Mouse (Mus musculus): ENCODE data around the gene Otogl. TPM values are rescaled to one million over a fixed set of nuclear protein-coding genes. Genes with fewer than 3 reads are reported as not detected.

Gene Otogl
- polyA plus RNA-seq (2014; fragmentation: Nextera tagmentation; extraction: Ambion mirVana) = 1.2 TPM in 2 replicates

GRCm38 (mm10) chr10:107912084-107912573 is at the start of gene Otogl:
Gene Otogl (minus strand): TSS chr10:107912134.
- Histone ChIP-seq H3K4me3 (ENCODE audit: low read depth, low read length) (no peak within 1 kb of the TSS), H3K4me2 (ENCODE audit: low read depth, low read length) (no peak within 1 kb of the TSS), H3K9ac (ENCODE audit: low read depth, low read length) (no peak within 1 kb of the TSS), H3K9me3 (ENCODE audit: control insufficient read depth, low read length) (peaks cover 7% of the 10 kb centered on the region; the same call in 1 of the 2 replicates), H3K36me3 (ENCODE audit: control insufficient read depth, insufficient read depth, low read length) (no peaks in the 10 kb centered on the region), H3K27ac (replicated peaks; ENCODE audit: low read depth, low read length) (no peak within 1 kb of the TSS), H3K27me3 (replicated peaks; ENCODE audit: control insufficient read depth, insufficient read depth, low read length) (no peaks in the 10 kb centered on the region), H3K4me1 (ENCODE audit: control insufficient read depth, insufficient read depth, low read length) (no peaks in the 10 kb centered on the region)
- WGBS = 54% methylated on average over 7 of the region's 7 CpGs
- ATAC-seq (ENCODE audit: low read depth) (no peak), DNase-seq (ENCODE audit: low spot score) (no peak)

DNA sequence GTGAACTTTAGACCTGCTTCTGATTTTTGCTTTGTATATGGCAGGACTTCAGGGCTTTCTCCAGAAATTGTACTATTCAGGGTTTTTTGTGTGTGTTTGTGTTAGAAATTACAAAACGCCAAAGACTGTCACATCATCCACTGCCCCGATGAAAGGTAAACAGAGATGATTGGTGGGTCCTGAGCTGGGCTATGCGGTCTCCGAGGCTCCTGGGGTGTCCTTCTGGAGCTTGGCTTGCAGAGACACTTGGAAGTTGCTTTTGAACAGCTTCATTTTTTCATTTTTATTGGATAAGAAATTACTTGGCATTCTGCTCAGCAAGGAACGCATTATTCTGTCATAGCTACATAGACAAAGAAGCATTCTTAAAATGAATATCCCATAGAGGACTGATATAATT is 44.7 kb upstream of the Otogl start:
- ATAC-seq (ENCODE audit: low read depth) (no peak), DNase-seq (ENCODE audit: low spot score) (no peak)
- no peaks in the 10 kb centered on the region for H3K27me3 ChIP-seq (replicated peaks; ENCODE audit: control insufficient read depth, insufficient read depth, low read length)
- H3K36me3 ChIP-seq (ENCODE audit: control insufficient read depth, insufficient read depth, low read length) = no peaks in the 10 kb centered on the region
- no peak overlapping the region for H3K4me2 ChIP-seq (ENCODE audit: low read depth, low read length)
- WGBS = 79% methylated on average over 5 of the region's 5 CpGs
- no peak overlapping the region for H3K9ac ChIP-seq (ENCODE audit: low read depth, low read length)
- no peak overlapping the region for H3K27ac ChIP-seq (replicated peaks; ENCODE audit: low read depth, low read length)
- H3K4me3 ChIP-seq (ENCODE audit: low read depth, low read length) = no peak overlapping the region
- no peaks in the 10 kb centered on the region for H3K4me1 ChIP-seq (ENCODE audit: control insufficient read depth, insufficient read depth, low read length)
- no peaks in the 10 kb centered on the region for H3K9me3 ChIP-seq (ENCODE audit: control insufficient read depth, low read length)

DNA sequence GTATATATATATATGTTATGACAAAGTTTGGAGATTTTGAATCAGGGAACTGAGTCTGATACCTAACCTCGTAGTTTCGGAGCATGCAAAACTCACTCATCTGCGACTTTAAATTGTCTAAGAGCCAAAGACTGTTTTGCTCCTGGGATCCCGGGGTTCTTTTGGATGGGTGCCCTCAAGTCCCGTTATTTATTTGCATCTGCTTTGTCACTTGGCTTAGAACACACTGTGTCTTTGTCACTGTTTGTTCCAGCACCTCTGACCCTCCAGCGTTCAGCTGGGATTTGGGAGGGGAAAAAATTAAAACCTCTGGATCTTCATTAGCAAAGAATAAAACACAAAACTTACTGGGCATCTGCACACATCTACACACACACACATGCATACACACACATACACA is 42.5 kb upstream of the Otogl start:
- Histone ChIP-seq H3K9ac (ENCODE audit: low read depth, low read length) (no peak overlapping the region), H3K4me2 (ENCODE audit: low read depth, low read length) (no peak overlapping the region), H3K27ac (replicated peaks; ENCODE audit: low read depth, low read length) (no peak overlapping the region), H3K4me3 (ENCODE audit: low read depth, low read length) (no peak overlapping the region), H3K9me3 (ENCODE audit: control insufficient read depth, low read length) (no peaks in the 10 kb centered on the region), H3K4me1 (ENCODE audit: control insufficient read depth, insufficient read depth, low read length) (no peaks in the 10 kb centered on the region), H3K36me3 (ENCODE audit: control insufficient read depth, insufficient read depth, low read length) (no peaks in the 10 kb centered on the region), H3K27me3 (replicated peaks; ENCODE audit: control insufficient read depth, insufficient read depth, low read length) (no peaks in the 10 kb centered on the region)
- DNase-seq (ENCODE audit: low spot score) (no peak), ATAC-seq (ENCODE audit: low read depth) (no peak)
- WGBS = 68% methylated on average over 6 of the region's 6 CpGs

DNA sequence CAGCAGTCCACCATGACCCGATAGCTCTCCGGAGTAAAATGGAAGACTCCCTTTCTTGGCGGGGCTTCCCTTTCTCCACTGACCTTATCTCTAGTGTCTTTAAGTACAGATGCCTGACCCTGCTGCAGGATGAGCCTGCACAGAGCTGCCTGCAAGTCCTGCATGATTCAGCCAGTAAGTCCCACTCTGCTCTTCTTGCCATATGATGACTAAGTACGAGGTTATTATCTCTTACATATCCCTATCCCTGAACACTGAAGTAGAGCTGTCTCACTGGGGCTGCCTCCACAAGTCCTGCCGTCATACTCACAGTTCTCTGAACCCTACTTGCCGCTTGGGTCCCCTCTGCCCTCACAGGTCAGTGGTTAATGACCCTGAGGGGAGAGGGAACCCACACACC is 39.7 kb upstream of the Otogl start:
- no peaks in the 10 kb centered on the region for H3K4me1 ChIP-seq (ENCODE audit: control insufficient read depth, insufficient read depth, low read length)
- H3K27me3 ChIP-seq (replicated peaks; ENCODE audit: control insufficient read depth, insufficient read depth, low read length) = no peaks in the 10 kb centered on the region
- DNase-seq (ENCODE audit: low spot score) (no peak), ATAC-seq (ENCODE audit: low read depth) (no peak)
- H3K9me3 ChIP-seq (ENCODE audit: control insufficient read depth, low read length) = no peaks in the 10 kb centered on the region
- no peak overlapping the region for H3K9ac ChIP-seq (ENCODE audit: low read depth, low read length)
- H3K36me3 ChIP-seq (ENCODE audit: control insufficient read depth, insufficient read depth, low read length) = no peaks in the 10 kb centered on the region
- no peak overlapping the region for H3K27ac ChIP-seq (replicated peaks; ENCODE audit: low read depth, low read length)
- 87% methylated on average over 6 of the region's 6 CpGs for WGBS
- H3K4me2 ChIP-seq (ENCODE audit: low read depth, low read length) = no peak overlapping the region
- no peak overlapping the region for H3K4me3 ChIP-seq (ENCODE audit: low read depth, low read length)

GRCm38 (mm10) chr10:107949945-107950344 is 38.0 kb upstream of the Otogl start:
- ATAC-seq (ENCODE audit: low read depth) = no peak
- no peak for DNase-seq (ENCODE audit: low spot score)
- Histone ChIP-seq H3K9me3 (ENCODE audit: control insufficient read depth, low read length) (no peaks in the 10 kb centered on the region), H3K27ac (replicated peaks; ENCODE audit: low read depth, low read length) (no peak overlapping the region), H3K4me2 (ENCODE audit: low read depth, low read length) (no peak overlapping the region), H3K9ac (ENCODE audit: low read depth, low read length) (no peak overlapping the region), H3K27me3 (replicated peaks; ENCODE audit: control insufficient read depth, insufficient read depth, low read length) (no peaks in the 10 kb centered on the region), H3K36me3 (ENCODE audit: control insufficient read depth, insufficient read depth, low read length) (no peaks in the 10 kb centered on the region), H3K4me1 (ENCODE audit: control insufficient read depth, insufficient read depth, low read length) (no peaks in the 10 kb centered on the region), H3K4me3 (ENCODE audit: low read depth, low read length) (no peak overlapping the region)
- 92% methylated on average over 5 of the region's 5 CpGs for WGBS

DNA sequence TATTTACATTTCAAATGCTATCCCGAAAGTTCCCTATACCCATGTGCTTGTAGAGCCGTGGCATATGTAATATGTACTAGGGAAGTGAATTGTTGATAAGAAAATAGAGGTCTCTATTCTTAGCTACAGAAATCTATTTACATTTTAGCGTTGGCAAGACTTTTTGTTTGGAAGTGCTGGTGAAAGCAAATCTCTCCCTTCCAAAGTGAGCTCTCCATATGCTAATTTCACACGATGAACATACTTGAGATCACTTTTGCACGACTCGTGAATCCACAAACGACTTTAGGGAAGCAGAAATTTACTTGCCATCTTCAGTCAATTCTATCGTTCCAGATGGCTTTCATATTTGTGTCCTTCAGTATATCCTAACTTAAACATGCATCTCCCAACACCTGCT is 36.7 kb upstream of the Otogl start:
- no peak overlapping the region for H3K27ac ChIP-seq (replicated peaks; ENCODE audit: low read depth, low read length)
- no peaks in the 10 kb centered on the region for H3K4me1 ChIP-seq (ENCODE audit: control insufficient read depth, insufficient read depth, low read length)
- H3K36me3 ChIP-seq (ENCODE audit: control insufficient read depth, insufficient read depth, low read length) = no peaks in the 10 kb centered on the region
- H3K4me2 ChIP-seq (ENCODE audit: low read depth, low read length) = no peak overlapping the region
- ATAC-seq (ENCODE audit: low read depth) (no peak), DNase-seq (ENCODE audit: low spot score) (no peak)
- WGBS = 80% methylated on average over 8 of the region's 8 CpGs
- H3K4me3 ChIP-seq (ENCODE audit: low read depth, low read length) = no peak overlapping the region
- no peaks in the 10 kb centered on the region for H3K9me3 ChIP-seq (ENCODE audit: control insufficient read depth, low read length)
- H3K9ac ChIP-seq (ENCODE audit: low read depth, low read length) = no peak overlapping the region
- H3K27me3 ChIP-seq (replicated peaks; ENCODE audit: control insufficient read depth, insufficient read depth, low read length) = no peaks in the 10 kb centered on the region

DNA sequence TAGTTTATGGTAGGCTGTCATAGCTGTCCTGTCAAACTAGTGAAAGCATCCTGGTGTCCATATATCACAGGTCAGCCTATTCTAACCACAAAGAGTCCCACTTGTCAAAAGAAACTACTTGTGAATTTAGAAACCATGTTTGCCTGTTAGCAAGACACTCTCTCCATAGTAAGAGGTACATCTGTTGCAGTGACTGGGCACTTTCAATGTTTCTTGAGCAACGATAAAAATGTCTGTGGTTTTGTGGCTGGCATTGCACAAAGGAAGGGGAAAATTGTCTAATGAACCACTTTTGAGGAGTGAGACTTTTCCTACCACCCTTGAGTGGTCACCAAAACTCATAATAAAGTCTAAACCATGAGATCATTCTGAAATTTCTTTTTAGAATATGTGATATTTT is 36.1 kb upstream of the Otogl start:
- H3K4me3 ChIP-seq (ENCODE audit: low read depth, low read length) = no peak overlapping the region
- no peak overlapping the region for H3K4me2 ChIP-seq (ENCODE audit: low read depth, low read length)
- no peak overlapping the region for H3K27ac ChIP-seq (replicated peaks; ENCODE audit: low read depth, low read length)
- H3K9ac ChIP-seq (ENCODE audit: low read depth, low read length) = no peak overlapping the region
- no peaks in the 10 kb centered on the region for H3K27me3 ChIP-seq (replicated peaks; ENCODE audit: control insufficient read depth, insufficient read depth, low read length)
- no peaks in the 10 kb centered on the region for H3K4me1 ChIP-seq (ENCODE audit: control insufficient read depth, insufficient read depth, low read length)
- ATAC-seq (ENCODE audit: low read depth) (no peak), DNase-seq (ENCODE audit: low spot score) (no peak)
- 54% methylated on average over 1 of the region's 1 CpGs for WGBS
- no peaks in the 10 kb centered on the region for H3K9me3 ChIP-seq (ENCODE audit: control insufficient read depth, low read length)
- no peaks in the 10 kb centered on the region for H3K36me3 ChIP-seq (ENCODE audit: control insufficient read depth, insufficient read depth, low read length)

DNA sequence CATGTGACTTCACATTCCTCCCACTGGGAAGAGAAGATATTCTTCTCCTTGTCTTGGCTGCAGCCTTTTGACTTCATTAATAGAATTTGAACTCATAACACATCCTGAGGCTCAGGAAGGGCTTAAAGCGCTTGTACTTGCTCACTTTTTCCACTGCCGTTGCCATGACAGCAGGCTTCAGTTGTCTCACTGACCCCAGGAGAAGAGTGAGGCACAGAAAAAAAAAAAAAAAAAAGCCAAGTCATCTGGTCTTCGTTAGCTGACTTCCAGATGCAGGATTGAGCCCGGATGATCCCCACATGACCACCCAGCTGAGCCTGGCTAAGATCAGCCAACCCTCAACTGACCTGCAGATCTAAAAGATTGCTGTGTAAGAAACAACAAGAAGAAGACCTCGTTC is 34.4 kb upstream of the Otogl start:
- WGBS = 28% methylated on average over 5 of the region's 5 CpGs
- no peaks in the 10 kb centered on the region for H3K36me3 ChIP-seq (ENCODE audit: control insufficient read depth, insufficient read depth, low read length)
- H3K4me2 ChIP-seq (ENCODE audit: low read depth, low read length) = no peak overlapping the region
- DNase-seq (ENCODE audit: low spot score) (peak; percentile 57), ATAC-seq (ENCODE audit: low read depth) (peak; percentile 50; the same call in 1 of the 2 replicates)
- H3K4me1 ChIP-seq (ENCODE audit: control insufficient read depth, insufficient read depth, low read length) = no peaks in the 10 kb centered on the region
- H3K9ac ChIP-seq (ENCODE audit: low read depth, low read length) = no peak overlapping the region
- no peak overlapping the region for H3K4me3 ChIP-seq (ENCODE audit: low read depth, low read length)
- H3K27ac ChIP-seq (replicated peaks; ENCODE audit: low read depth, low read length) = no peak overlapping the region
- no peaks in the 10 kb centered on the region for H3K9me3 ChIP-seq (ENCODE audit: control insufficient read depth, low read length)
- no peaks in the 10 kb centered on the region for H3K27me3 ChIP-seq (replicated peaks; ENCODE audit: control insufficient read depth, insufficient read depth, low read length)

DNA sequence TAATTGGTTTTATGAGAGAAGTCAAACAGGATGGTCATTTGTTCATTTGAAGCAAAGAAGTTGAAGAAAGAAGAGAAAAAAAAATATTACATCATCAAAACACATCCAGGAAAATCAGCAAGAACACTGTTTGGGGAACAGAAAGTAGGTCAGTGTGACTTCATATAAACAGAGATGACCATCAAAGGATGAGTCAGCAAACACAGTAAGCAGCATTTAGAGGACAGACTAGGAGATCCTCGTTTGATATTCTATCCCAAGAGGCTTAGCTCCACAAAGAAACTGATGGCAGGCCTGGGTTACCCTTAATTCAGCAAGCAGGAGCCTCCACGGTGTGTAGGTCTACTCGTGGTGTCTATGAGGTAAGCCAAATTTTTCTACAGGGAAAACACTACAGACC is 31.9 kb upstream of the Otogl start:
- H3K4me1 ChIP-seq (ENCODE audit: control insufficient read depth, insufficient read depth, low read length) = no peaks in the 10 kb centered on the region
- H3K36me3 ChIP-seq (ENCODE audit: control insufficient read depth, insufficient read depth, low read length) = no peaks in the 10 kb centered on the region
- ATAC-seq (ENCODE audit: low read depth) (no peak), DNase-seq (ENCODE audit: low spot score) (no peak)
- H3K9me3 ChIP-seq (ENCODE audit: control insufficient read depth, low read length) = no peaks in the 10 kb centered on the region
- no peaks in the 10 kb centered on the region for H3K27me3 ChIP-seq (replicated peaks; ENCODE audit: control insufficient read depth, insufficient read depth, low read length)
- H3K27ac ChIP-seq (replicated peaks; ENCODE audit: low read depth, low read length) = no peak overlapping the region
- 70% methylated on average over 3 of the region's 3 CpGs for WGBS
- H3K4me3 ChIP-seq (ENCODE audit: low read depth, low read length) = no peak overlapping the region
- no peak overlapping the region for H3K9ac ChIP-seq (ENCODE audit: low read depth, low read length)
- H3K4me2 ChIP-seq (ENCODE audit: low read depth, low read length) = no peak overlapping the region

All from embryonic facial prominence, embryonic 14.5 days (tissue).